Mouse (Mus musculus) C2C12 (cell line): ENCODE measurements around the gene Spag6. TPM values are rescaled to one million over a fixed set of nuclear protein-coding genes. Genes with fewer than 3 reads are reported as not detected.

Experiments
- H3K27me3 ChIP-seq: one replicate; pipeline ENCODE4 v1.6.1; 2011; ENCODE audit not compliant: control insufficient read depth, insufficient read depth, insufficient read length
- H3K36me3 ChIP-seq: one replicate; pipeline ENCODE4 v1.6.1; 2011; ENCODE audit not compliant: control insufficient read depth, insufficient read depth
- H3K4me3 ChIP-seq: one replicate; pipeline ENCODE4 v1.5.1; 2011; ENCODE audit warnings: mild to moderate bottlenecking, control low read depth; ENCODE audit not compliant: poor library complexity, insufficient read depth, severe bottlenecking
- H3K79me2 ChIP-seq: one replicate; pipeline ENCODE4 v1.6.1; 2011; ENCODE audit not compliant: control insufficient read depth, insufficient read depth
- H3K79me3 ChIP-seq: one replicate; pipeline ENCODE4 v1.6.1; 2011; ENCODE audit warnings: low read depth, control low read depth
- H3ac ChIP-seq: one replicate; pipeline ENCODE3; 2011; ENCODE audit warnings: low read depth; ENCODE audit not compliant: control insufficient read depth, insufficient read length
- CEBPB ChIP-seq: IDR thresholded peaks from one replicate; pipeline ENCODE4 v1.6.1; 2011; ENCODE audit warnings: low read depth, mild to moderate bottlenecking, control low read depth, moderate library complexity
- CTCF ChIP-seq: IDR thresholded peaks from one replicate; pipeline ENCODE4 v1.5.1; 2011; ENCODE audit not compliant: control insufficient read depth, insufficient read depth, insufficient read length
- FOSL1 ChIP-seq: IDR thresholded peaks from one replicate; pipeline ENCODE4 v1.8.0; 2011; ENCODE audit warnings: mild to moderate bottlenecking, low read length; ENCODE audit not compliant: poor library complexity, insufficient read depth, severe bottlenecking
- MAX ChIP-seq: IDR thresholded peaks from one replicate; pipeline ENCODE4 v1.6.1; 2011; ENCODE audit warnings: mild to moderate bottlenecking, control low read depth
- MYOD1 ChIP-seq: IDR thresholded peaks from one replicate; pipeline ENCODE4 v1.6.1; 2011; ENCODE audit warnings: low read depth; ENCODE audit not compliant: control insufficient read depth, insufficient read length
- MYOG ChIP-seq: IDR thresholded peaks from one replicate; pipeline ENCODE4 v1.6.1; 2011; ENCODE audit not compliant: control insufficient read depth, insufficient read length; ENCODE audit errors: extremely low read depth
- USF1 ChIP-seq: IDR thresholded peaks from one replicate; pipeline ENCODE4 v1.6.1; 2011; ENCODE audit warnings: low read depth, mild to moderate bottlenecking, control low read depth, moderate library complexity
- polyA plus RNA-seq: library from polyadenylated mRNA; unstranded; fragments of >200 nt; fragmentation: generic; extraction: Trizol; gene quantifications from one replicate; pipeline ENCODE4 v1.2.1, GENCODE M21; 2012; ENCODE audit warnings: missing spikeins

Gene Spag6
- polyA plus RNA-seq, 1 experiment = 0.14 TPM

GRCm38 (mm10) chr2:18699401-18699990 lies 5.7 kb downstream of the Spag6 start:
- TF ChIP-seq CTCF = no peak
- TF ChIP-seq MYOD1 = no peak
- TF ChIP-seq MAX = no peak
- no peak for TF ChIP-seq FOSL1
- TF ChIP-seq USF1 = no peak
- TF ChIP-seq MYOG = no peak
- TF ChIP-seq CEBPB = no peak
- no peaks in the 10 kb centered on the region for H3K79me3 ChIP-seq
- no peak overlapping the region for H3K4me3 ChIP-seq
- H3K36me3 ChIP-seq = no peaks in the 10 kb centered on the region
- H3K79me2 ChIP-seq = no peaks in the 10 kb centered on the region
- H3ac ChIP-seq = no peak overlapping the region
- H3K27me3 ChIP-seq = no peaks in the 10 kb centered on the region

- Histone ChIP-seq H3K79me2 (no peaks in the 10 kb centered on the region), H3K4me3 (no peak overlapping the region), H3ac (no peak overlapping the region), H3K79me3 (no peaks in the 10 kb centered on the region), H3K27me3 (no peaks in the 10 kb centered on the region), H3K36me3 (no peaks in the 10 kb centered on the region)
- TF ChIP-seq CTCF = no peak
- TF ChIP-seq USF1 = no peak
- no peak for TF ChIP-seq MAX
- TF ChIP-seq CEBPB = no peak
- no peak for TF ChIP-seq MYOD1
- no peak for TF ChIP-seq FOSL1
- TF ChIP-seq MYOG = no peak
These were observed 16.5 kb downstream of the Spag6 start for GRCm38 (mm10) chr2:18710356-18710755.

- H3K27me3 ChIP-seq = no peaks in the 10 kb centered on the region
- H3K36me3 ChIP-seq = no peaks in the 10 kb centered on the region
- TF ChIP-seq MAX (no peak), CTCF (no peak), MYOD1 (no peak), MYOG (no peak), USF1 (no peak), FOSL1 (no peak), CEBPB (no peak)
- H3K4me3 ChIP-seq = no peak overlapping the region
- no peak overlapping the region for H3ac ChIP-seq
- H3K79me3 ChIP-seq = no peaks in the 10 kb centered on the region
- no peaks in the 10 kb centered on the region for H3K79me2 ChIP-seq
These were observed 19.2 kb downstream of the Spag6 start for GRCm38 (mm10) chr2:18713071-18713470.

- Histone ChIP-seq H3K79me3 (no peaks in the 10 kb centered on the region), H3K27me3 (no peaks in the 10 kb centered on the region)
- TF ChIP-seq FOSL1 (no peak), CTCF (no peak), MYOD1 (no peak), USF1 (no peak), CEBPB (no peak), MYOG (no peak), MAX (no peak)
These were observed 20.5 kb downstream of the Spag6 start for GRCm38 (mm10) chr2:18714337-18714736.

GRCm38 (mm10) chr2:18718521-18718920 lies 24.7 kb downstream of the Spag6 start:
- H3K36me3 ChIP-seq = no peaks in the 10 kb centered on the region
- H3K27me3 ChIP-seq = no peaks in the 10 kb centered on the region
- no peaks in the 10 kb centered on the region for H3K79me3 ChIP-seq
- no peak overlapping the region for H3ac ChIP-seq
- H3K4me3 ChIP-seq = no peak overlapping the region
- H3K79me2 ChIP-seq = no peaks in the 10 kb centered on the region
- TF ChIP-seq MYOD1 (no peak), CEBPB (no peak), MAX (no peak)

More at GRCm38 (mm10) chr2:18714337-18714736, 20.5 kb downstream of the Spag6 start:
- H3K36me3 ChIP-seq = no peaks in the 10 kb centered on the region
- H3K79me2 ChIP-seq = no peaks in the 10 kb centered on the region
- no peak overlapping the region for H3ac ChIP-seq
- H3K4me3 ChIP-seq = no peak overlapping the region

GRCm38 (mm10) chr2:18722208-18722830 lies 28.5 kb downstream of the Spag6 start:
- H3K4me3 ChIP-seq = no peak overlapping the region
- TF ChIP-seq CTCF = no peak
- TF ChIP-seq MYOD1 = no peak
- no peak for TF ChIP-seq CEBPB
- TF ChIP-seq MYOG = no peak
- TF ChIP-seq MAX = no peak
- no peak for TF ChIP-seq USF1
- no peak for TF ChIP-seq FOSL1

More at GRCm38 (mm10) chr2:18722208-18722830, 28.5 kb downstream of the Spag6 start:
- no peaks in the 10 kb centered on the region for H3K27me3 ChIP-seq
- H3K79me2 ChIP-seq = no peaks in the 10 kb centered on the region
- no peaks in the 10 kb centered on the region for H3K36me3 ChIP-seq
- H3ac ChIP-seq = no peak overlapping the region
- H3K79me3 ChIP-seq = no peaks in the 10 kb centered on the region
